Mouse (Mus musculus): Measurements from ENCODE around the gene Ilf2. TPM values are rescaled to one million over a fixed set of nuclear protein-coding genes. Genes with fewer than 3 reads are reported as not detected.
A peak's percentile ranks its signal among the peaks of the same experiment; 100 is the strongest.

Gene Ilf2
- polyA plus RNA-seq, 1 experiment, result 98.7 TPM

DNA sequence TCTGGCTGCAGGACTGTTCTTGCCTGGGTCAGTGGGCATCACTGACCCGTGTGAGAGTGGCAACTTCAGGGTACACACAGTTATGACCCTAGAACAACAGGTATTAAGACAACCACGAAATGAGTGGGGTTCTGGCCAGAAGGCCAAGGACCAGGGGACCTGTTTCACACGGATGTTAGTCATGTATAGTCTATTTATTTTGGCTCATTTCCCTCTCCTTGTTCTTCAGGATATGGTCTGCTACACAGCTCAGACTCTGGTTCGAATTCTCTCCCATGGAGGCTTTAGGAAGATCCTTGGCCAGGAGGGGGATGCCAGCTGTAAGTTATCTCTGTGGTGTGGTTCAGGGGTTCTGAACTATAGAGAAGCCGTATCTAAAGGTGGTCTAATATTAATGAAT is 11.1 kb downstream of the Ilf2 start:
- 71% methylated on average over 5 of the region's 5 CpGs for WGBS
- no peak for TF ChIP-seq CTCF (IDR thresholded peaks at IDR 0.05; ENCODE audit: borderline replicate concordance, insufficient read depth, low read depth, low read length)
- no peak for TF ChIP-seq POLR2A (IDR thresholded peaks at IDR 0.05; ENCODE audit: borderline replicate concordance, insufficient read depth, low read length)
- Histone ChIP-seq H3K4me1 (ENCODE audit: control insufficient read depth, insufficient read depth, low read length) (peaks cover 5% of the 10 kb centered on the region; the same call in 1 of the 2 replicates), H3K27ac (ENCODE audit: insufficient read depth, low read length) (no peak overlapping the region), H3K27me3 (ENCODE audit: control insufficient read depth, insufficient read depth, low read length) (no peaks in the 10 kb centered on the region), H3K4me3 (replicated peaks; ENCODE audit: insufficient read depth, low read depth, low read length) (no peak overlapping the region)
- no peak for DNase-seq

DNA sequence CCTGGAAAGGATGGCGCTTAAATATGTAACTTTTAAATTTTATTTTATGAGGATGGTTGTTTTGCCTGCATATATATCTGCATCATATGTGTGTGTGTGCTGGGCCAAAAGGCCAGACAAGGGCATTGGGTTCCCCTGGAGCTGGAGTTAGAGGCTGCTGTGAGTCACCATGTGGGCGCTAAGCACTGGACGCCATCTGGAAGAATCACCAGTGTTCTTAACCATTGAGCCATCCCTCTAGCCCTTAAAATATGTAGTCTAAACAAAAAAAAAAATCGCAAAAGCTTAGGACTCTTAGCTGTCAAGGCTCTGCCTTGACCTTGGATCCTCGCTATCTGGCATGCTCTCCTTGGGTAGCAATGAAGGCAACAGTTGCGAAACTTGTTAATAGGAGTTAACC is 12.7 kb downstream of the Ilf2 start:
- no peak for TF ChIP-seq CTCF (IDR thresholded peaks at IDR 0.05; ENCODE audit: borderline replicate concordance, insufficient read depth, low read depth, low read length)
- no peak for TF ChIP-seq POLR2A (IDR thresholded peaks at IDR 0.05; ENCODE audit: borderline replicate concordance, insufficient read depth, low read length)
- 86% methylated on average over 6 of the region's 6 CpGs for WGBS
- DNase-seq, result no peak
- Histone ChIP-seq H3K4me3 (replicated peaks; ENCODE audit: insufficient read depth, low read depth, low read length) (no peak overlapping the region), H3K27me3 (ENCODE audit: control insufficient read depth, insufficient read depth, low read length) (no peaks in the 10 kb centered on the region), H3K27ac (ENCODE audit: insufficient read depth, low read length) (no peak overlapping the region), H3K4me1 (ENCODE audit: control insufficient read depth, insufficient read depth, low read length) (peaks cover 5% of the 10 kb centered on the region; the same call in 1 of the 2 replicates)

DNA sequence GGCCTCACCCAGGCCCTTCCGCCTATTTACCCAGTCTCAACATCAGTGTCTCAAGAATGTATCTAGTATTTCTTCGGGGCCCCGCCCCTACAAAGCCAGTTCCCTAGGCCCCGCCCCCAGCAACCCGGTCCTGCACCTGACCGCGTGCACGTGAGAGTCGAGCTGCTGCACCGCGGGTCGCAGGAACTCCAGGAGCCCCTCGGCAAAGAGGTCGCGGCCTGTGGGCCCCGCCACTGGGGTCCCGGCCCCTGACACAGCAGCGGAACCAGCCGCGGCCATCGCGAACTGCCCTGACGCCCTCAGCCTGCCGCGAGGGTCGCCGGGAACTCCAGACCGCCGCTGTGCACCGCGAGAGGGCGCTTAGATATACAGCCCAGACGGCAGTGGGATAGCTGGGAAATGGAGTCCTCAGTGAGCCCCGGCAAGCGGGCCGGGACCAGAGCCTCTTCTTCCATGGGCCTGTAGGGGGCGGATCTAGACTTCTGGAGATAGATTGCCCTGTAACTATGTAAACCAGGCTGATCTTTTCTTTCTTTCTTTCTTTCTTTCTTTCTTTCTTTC is 14.8 kb downstream of the Ilf2 start, which contains the start of gene Snapin:
Gene Snapin (minus strand): TSS at position 338 of the 561 bp plus-strand sequence.
- peak; percentile 93 to 95 for DNase-seq
- no peaks in the 10 kb centered on the region for H3K27me3 ChIP-seq (ENCODE audit: control insufficient read depth, insufficient read depth, low read length)
- peak within 1 kb of the TSS; percentile 93 for H3K4me3 ChIP-seq (replicated peaks; ENCODE audit: insufficient read depth, low read depth, low read length)
- peaks cover 5% of the 10 kb centered on the region; the same call in 1 of the 2 replicates for H3K4me1 ChIP-seq (ENCODE audit: control insufficient read depth, insufficient read depth, low read length)
- under 1% methylated on average over 37 of the region's 37 CpGs for WGBS
- peak; percentile 81 for TF ChIP-seq CTCF (IDR thresholded peaks at IDR 0.05; ENCODE audit: borderline replicate concordance, insufficient read depth, low read depth, low read length)
- peak; percentile 83 for TF ChIP-seq POLR2A (IDR thresholded peaks at IDR 0.05; ENCODE audit: borderline replicate concordance, insufficient read depth, low read length)
- peak within 1 kb of the TSS; percentile 62 for H3K27ac ChIP-seq (ENCODE audit: insufficient read depth, low read length)

DNA sequence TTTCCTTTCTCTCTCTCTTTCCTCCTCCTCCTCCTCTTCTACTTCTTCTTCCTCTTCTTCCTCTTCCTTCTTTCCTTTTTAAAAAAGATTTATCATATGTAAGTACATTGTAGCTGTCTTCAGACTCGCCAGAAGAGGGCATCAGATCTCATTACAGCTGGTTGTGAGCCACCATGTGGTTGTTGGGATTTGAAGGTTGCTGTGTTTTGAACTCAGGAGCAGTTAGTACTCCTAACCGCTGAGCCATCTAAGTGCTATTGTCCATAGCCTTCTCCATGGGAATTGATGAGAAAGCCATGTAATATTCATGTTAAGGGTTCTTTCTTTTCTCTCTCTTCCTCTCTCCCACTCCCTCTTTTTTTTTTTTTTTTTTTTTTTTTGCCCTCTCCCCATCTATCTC is 15.4 kb downstream of the Ilf2 start:
- Histone ChIP-seq H3K4me1 (ENCODE audit: control insufficient read depth, insufficient read depth, low read length) (peaks cover 7% of the 10 kb centered on the region), H3K27me3 (ENCODE audit: control insufficient read depth, insufficient read depth, low read length) (no peaks in the 10 kb centered on the region), H3K4me3 (replicated peaks; ENCODE audit: insufficient read depth, low read depth, low read length) (no peak overlapping the region), H3K27ac (ENCODE audit: insufficient read depth, low read length) (no peak overlapping the region)
- DNase-seq, result peak in 1 of 2 experiments; percentile 53
- TF ChIP-seq POLR2A (IDR thresholded peaks at IDR 0.05; ENCODE audit: borderline replicate concordance, insufficient read depth, low read length) (no peak), CTCF (IDR thresholded peaks at IDR 0.05; ENCODE audit: borderline replicate concordance, insufficient read depth, low read depth, low read length) (no peak)
- 40% methylated on average over 2 of the region's 2 CpGs for WGBS

DNA sequence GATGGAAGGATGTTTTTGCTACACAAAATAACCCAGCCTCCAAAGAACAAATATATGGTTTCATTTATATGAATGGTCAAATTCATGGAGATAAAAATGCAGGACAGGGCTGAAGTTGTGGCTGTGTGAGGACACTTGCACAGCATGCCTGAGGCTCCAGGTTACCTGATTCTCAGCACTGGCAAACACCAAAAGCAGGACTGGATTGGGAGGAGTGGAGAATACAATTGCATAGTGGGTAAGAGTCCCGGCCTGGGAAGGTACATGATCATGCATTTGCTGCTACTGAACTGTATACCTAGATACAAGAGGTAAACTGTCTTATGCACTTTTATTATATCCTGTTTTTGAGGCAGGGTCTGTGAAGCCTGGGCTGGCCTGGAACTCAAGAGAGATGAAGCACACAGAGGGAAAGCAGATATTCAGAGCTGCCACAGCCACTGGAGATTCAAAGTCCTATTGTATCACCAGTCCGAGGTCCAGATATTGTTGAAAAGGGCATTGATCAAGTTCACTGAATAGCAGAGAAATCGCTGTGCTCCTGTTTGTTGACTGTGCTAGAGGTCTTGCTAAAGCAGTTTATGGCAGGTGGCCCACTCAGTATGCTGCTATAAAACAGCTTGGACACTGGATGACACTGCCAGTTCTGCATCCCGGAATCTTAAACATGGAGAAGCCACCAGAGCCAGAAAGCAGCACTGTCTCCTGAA is 18.1 kb downstream of the Ilf2 start:
- Histone ChIP-seq H3K27ac (ENCODE audit: insufficient read depth, low read length) (no peak overlapping the region), H3K4me1 (ENCODE audit: control insufficient read depth, insufficient read depth, low read length) (peaks cover 11% of the 10 kb centered on the region), H3K4me3 (replicated peaks; ENCODE audit: insufficient read depth, low read depth, low read length) (no peak overlapping the region), H3K27me3 (ENCODE audit: control insufficient read depth, insufficient read depth, low read length) (no peaks in the 10 kb centered on the region)
- peak in 1 of 2 experiments; percentile 43 for DNase-seq
- 37% methylated on average over 4 of the region's 4 CpGs for WGBS
- TF ChIP-seq POLR2A (IDR thresholded peaks at IDR 0.05; ENCODE audit: borderline replicate concordance, insufficient read depth, low read length), result no peak
- no peak for TF ChIP-seq CTCF (IDR thresholded peaks at IDR 0.05; ENCODE audit: borderline replicate concordance, insufficient read depth, low read depth, low read length)

DNA sequence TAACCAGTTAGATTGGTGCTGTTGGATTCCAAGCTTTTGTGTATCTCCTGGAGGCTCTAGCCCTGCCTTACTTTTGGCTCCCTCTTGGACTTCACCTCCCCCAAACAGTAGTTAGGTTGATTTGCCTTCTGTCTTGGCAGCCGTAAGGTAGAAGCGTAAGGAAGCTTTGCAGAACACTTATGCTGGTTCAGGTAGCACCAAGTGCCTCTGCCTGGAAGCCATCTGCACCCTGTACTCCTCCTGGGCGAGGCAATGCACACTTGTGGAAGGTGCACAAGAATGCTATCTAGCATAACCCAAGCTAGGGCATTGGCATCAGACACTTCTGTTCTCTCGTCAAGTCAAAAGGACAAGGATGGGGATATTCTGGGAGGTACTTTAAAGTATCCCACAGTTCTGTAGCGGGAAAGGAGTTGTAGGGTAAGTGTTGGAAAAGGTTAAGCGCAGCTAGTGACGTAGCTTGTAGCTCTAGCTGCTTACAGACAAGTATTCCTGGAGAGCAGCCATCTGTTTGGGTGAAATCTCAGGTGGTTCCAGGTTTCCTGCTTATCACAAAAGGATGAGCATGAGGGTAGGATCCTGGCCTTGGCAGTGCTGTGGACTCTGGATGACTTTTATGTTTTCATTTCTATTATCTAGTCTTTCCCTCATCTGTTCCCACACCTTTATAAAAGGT is 20.1 kb downstream of the Ilf2 start:
- peak in 1 of 2 experiments; percentile 46 for DNase-seq
- H3K4me3 ChIP-seq (replicated peaks; ENCODE audit: insufficient read depth, low read depth, low read length), result no peak overlapping the region
- no peak for TF ChIP-seq POLR2A (IDR thresholded peaks at IDR 0.05; ENCODE audit: borderline replicate concordance, insufficient read depth, low read length)
- TF ChIP-seq CTCF (IDR thresholded peaks at IDR 0.05; ENCODE audit: borderline replicate concordance, insufficient read depth, low read depth, low read length), result no peak
- no peaks in the 10 kb centered on the region for H3K27me3 ChIP-seq (ENCODE audit: control insufficient read depth, insufficient read depth, low read length)
- 52% methylated on average over 7 of the region's 7 CpGs for WGBS
- peaks cover 7% of the 10 kb centered on the region for H3K4me1 ChIP-seq (ENCODE audit: control insufficient read depth, insufficient read depth, low read length)
- H3K27ac ChIP-seq (ENCODE audit: insufficient read depth, low read length), result peak overlapping the region; percentile 6; the same call in 1 of the 2 replicates

DNA sequence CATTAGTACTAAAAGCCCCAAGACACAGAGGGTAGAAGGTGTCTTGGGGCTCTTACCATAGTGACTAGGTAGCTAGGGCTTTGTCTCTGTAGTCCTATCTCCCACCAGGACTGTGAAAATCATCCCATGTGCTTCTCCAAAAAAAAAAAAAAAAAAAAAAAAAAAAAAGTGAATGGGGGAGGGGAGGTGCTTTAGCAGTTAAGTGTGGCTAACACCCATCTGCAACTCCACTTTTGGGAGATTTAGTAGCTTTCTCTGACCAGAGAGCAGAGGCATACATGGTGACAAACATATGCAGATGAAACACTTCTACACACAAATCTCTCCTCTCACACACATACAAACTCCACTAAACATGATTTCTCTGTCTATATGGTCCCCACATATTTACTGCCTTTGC is 21.7 kb downstream of the Ilf2 start:
- Histone ChIP-seq H3K27me3 (ENCODE audit: control insufficient read depth, insufficient read depth, low read length) (no peaks in the 10 kb centered on the region), H3K4me1 (ENCODE audit: control insufficient read depth, insufficient read depth, low read length) (peaks cover 10% of the 10 kb centered on the region), H3K27ac (ENCODE audit: insufficient read depth, low read length) (no peak overlapping the region), H3K4me3 (replicated peaks; ENCODE audit: insufficient read depth, low read depth, low read length) (no peak overlapping the region)
- TF ChIP-seq POLR2A (IDR thresholded peaks at IDR 0.05; ENCODE audit: borderline replicate concordance, insufficient read depth, low read length), result no peak
- TF ChIP-seq CTCF (IDR thresholded peaks at IDR 0.05; ENCODE audit: borderline replicate concordance, insufficient read depth, low read depth, low read length), result no peak
- DNase-seq, result no peak
